Mouse (Mus musculus): ENCODE measurements around the gene Slfn9.
"Not testable (repeated sequence)": the region's sequence is repeated elsewhere in the genome, so short reads cannot be mapped to it uniquely, and the experiment has no call there.

DNA sequence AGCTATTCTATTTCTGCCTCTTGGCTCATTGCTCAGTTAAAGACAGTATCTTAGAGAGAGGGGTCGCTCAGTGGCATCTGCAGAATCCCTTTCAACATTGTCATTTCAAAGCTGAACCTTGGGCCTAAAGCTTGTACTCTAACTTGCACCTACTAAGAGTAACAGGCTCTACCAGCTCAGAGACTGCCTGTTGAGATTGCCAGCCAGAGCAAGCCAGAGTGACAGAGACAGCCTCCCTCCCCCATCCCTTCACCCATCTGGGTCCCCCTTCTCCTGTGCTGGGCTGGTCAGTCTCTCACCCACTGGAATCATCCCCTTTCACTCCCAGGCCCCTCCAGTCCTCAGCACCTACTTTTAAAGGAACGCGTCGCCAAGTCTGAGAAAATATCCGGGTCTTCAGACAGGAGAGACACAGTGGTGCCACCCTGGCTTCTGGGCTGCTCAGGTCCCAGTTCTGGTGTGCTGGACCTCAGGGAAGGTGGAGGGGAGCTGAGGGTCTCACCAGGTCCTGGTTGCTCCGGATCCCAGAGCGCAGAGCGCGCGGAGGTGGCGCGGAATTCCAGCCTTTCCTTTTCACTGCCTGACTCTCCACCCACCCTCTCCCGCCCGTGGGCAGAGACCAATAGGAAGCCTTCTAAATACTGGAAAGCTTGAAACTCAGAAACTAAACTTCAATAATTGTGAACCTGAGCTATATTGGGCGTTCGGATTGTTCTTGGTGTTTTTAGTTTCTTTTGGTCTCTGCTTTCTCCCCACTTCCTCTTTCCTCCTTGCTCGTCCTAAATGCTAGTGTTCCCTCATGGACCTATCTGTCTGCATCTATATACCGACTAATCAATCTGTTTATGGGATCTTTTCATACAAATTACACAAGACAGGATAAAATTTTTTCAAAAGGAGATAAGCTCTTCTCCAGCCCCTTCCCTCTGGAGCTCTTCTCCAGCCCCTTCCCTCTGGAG is 28.2 kb upstream of the Slfn9 start:
- TF ChIP-seq POLR2A (IDR thresholded peaks at IDR 0.05; ENCODE audit: insufficient read length, low read depth); MAX (IDR thresholded peaks at IDR 0.05; ENCODE audit: low read depth); USF1 (IDR thresholded peaks at IDR 0.05; ENCODE audit: low read depth); CEBPB (IDR thresholded peaks at IDR 0.05; ENCODE audit: insufficient read depth, poor library complexity, severe bottlenecking); MYOG (IDR thresholded peaks at IDR 0.05; ENCODE audit: control insufficient read depth in 1 of 3, insufficient read depth in 1 of 3, insufficient read length in 2 of 3, low read depth in 2 of 3); E2F4 (IDR thresholded peaks at IDR 0.05; ENCODE audit: insufficient read depth); MYOD1 (IDR thresholded peaks at IDR 0.05; ENCODE audit: control insufficient read depth in 1 of 3, insufficient read length in 2 of 3, low read depth in 2 of 3): not testable (repeated sequence)
